Mouse (Mus musculus) heart, embryonic 14.5 days (tissue): ENCODE measurements at regions not wholly inside any gene's neighbourhood (a gene's known extent, or its start where the extent isn't known, plus 50 kb on each side); places are given as distances from the start of the nearest gene placed in this dataset.

Experiments
- ATAC-seq: fragments of 200-750 bp; cut with Nextera tagmentation; 2 replicates; pipeline ENCODE4 v1.8.0; 2017; ENCODE audit warnings: low read depth, moderate TSS enrichment; ENCODE audit not compliant: insufficient number of reproducible peaks, insufficient read depth, low FRiP score
- H3K27ac ChIP-seq, 2 experiments: fragments of 200-500 bp in 1 of 2; fragments of 300-500 bp in 1 of 2; sonication (generic) in 1 of 2; replicated peaks in 1 of 2; 2 replicates each; pipeline ENCODE4 v1.5.1; 2012 to 2014; ENCODE audit warnings: low read depth in 2 of 2, low read length in 2 of 2, control low read depth in 1 of 2, mild to moderate bottlenecking in 1 of 2, mixed read lengths in 1 of 2; ENCODE audit not compliant: control insufficient read depth in 1 of 2, insufficient read depth in 1 of 2
- H3K27me3 ChIP-seq: fragments of 300-500 bp; sonication (generic); 2 replicates; pipeline ENCODE4 v1.6.1; 2014; ENCODE audit warnings: mild to moderate bottlenecking, low read length, control low read depth; ENCODE audit not compliant: control insufficient read depth, insufficient read depth
- H3K36me3 ChIP-seq: fragments of 300-500 bp; sonication (generic); 2 replicates; pipeline ENCODE4 v1.6.1; 2014; ENCODE audit warnings: mild to moderate bottlenecking, control low read depth, low read length, mixed read lengths; ENCODE audit not compliant: control insufficient read depth, insufficient read depth
- H3K4me1 ChIP-seq, 2 experiments: fragments of 200-500 bp in 1 of 2; fragments of 300-500 bp in 1 of 2; sonication (generic) in 1 of 2; 2 replicates each; pipeline ENCODE4 v1.6.1; 2012 to 2014; ENCODE audit warnings: low read length in 2 of 2, control low read depth in 1 of 2, mixed read lengths in 1 of 2; ENCODE audit not compliant: control insufficient read depth in 2 of 2, insufficient read depth in 2 of 2
- H3K4me2 ChIP-seq: fragments of 300-500 bp; sonication (generic); 2 replicates; pipeline ENCODE4 v1.6.1; 2014; ENCODE audit warnings: mild to moderate bottlenecking, low read length
- H3K4me3 ChIP-seq, 2 experiments: fragments of 200-500 bp in 1 of 2; fragments of 300-500 bp in 1 of 2; sonication (generic) in 1 of 2; 2 replicates each; pipeline ENCODE4 v1.5.1; 2012 to 2014; ENCODE audit warnings: low read length in 2 of 2, mild to moderate bottlenecking in 2 of 2, control low read depth in 1 of 2, low read depth in 1 of 2, moderate library complexity in 1 of 2; ENCODE audit not compliant: control insufficient read depth in 1 of 2, insufficient read depth in 1 of 2
- H3K9ac ChIP-seq: fragments of 300-500 bp; sonication (generic); 2 replicates; pipeline ENCODE4 v1.6.1; 2014; ENCODE audit warnings: mild to moderate bottlenecking, low read length
- H3K9me3 ChIP-seq: fragments of 300-500 bp; sonication (generic); 2 replicates; pipeline ENCODE4 v1.6.1; 2016; ENCODE audit warnings: low read length, control low read depth; ENCODE audit not compliant: control insufficient read depth
- WGBS: fragments of 180-500 bp; shearing (Covaris S2); extraction: QIAGEN DNeasy Blood & Tissue Kit; methylation state at CpG from one replicate; pipeline ENCODE4 v1.1.7; 2014; 5-methylcytosine and 5-hydroxymethylcytosine counted together

GRCm38 (mm10) chr15:62147343-62147953 lies 1224.6 kb upstream of the A1bg start:
- 28% methylated on average over 5 of the region's 5 CpGs for WGBS
- no peak for ATAC-seq
- no peak overlapping the region for H3K9ac ChIP-seq
- no peak overlapping the region for H3K27ac ChIP-seq
- no peaks in the 10 kb centered on the region for H3K36me3 ChIP-seq
- H3K4me1 ChIP-seq: peaks cover 0 to 4% of the 10 kb centered on the region in 2 experiments; a peak in 3 of 4 replicates
- H3K4me2 ChIP-seq: no peak overlapping the region
- no peaks in the 10 kb centered on the region for H3K27me3 ChIP-seq
- no peaks in the 10 kb centered on the region for H3K9me3 ChIP-seq
- no peak overlapping the region for H3K4me3 ChIP-seq

GRCm38 (mm10) chr15:62145643-62146285 lies 1223.0 kb upstream of the A1bg start:
- no peak for ATAC-seq
- H3K4me1 ChIP-seq: peaks cover 0 to 4% of the 10 kb centered on the region in 2 experiments; a peak in 3 of 4 replicates
- no peak overlapping the region for H3K27ac ChIP-seq

GRCm38 (mm10) chr15:62144776-62145564 lies 1222.2 kb upstream of the A1bg start:
- H3K27ac ChIP-seq: no peak overlapping the region
- no peaks in the 10 kb centered on the region for H3K9me3 ChIP-seq
- H3K9ac ChIP-seq: no peak overlapping the region
- H3K4me3 ChIP-seq: no peak overlapping the region
- H3K4me1 ChIP-seq: peaks cover 0 to 4% of the 10 kb centered on the region in 2 experiments; a peak in 3 of 4 replicates
- no peak for ATAC-seq
- H3K27me3 ChIP-seq: no peaks in the 10 kb centered on the region
- H3K36me3 ChIP-seq: no peaks in the 10 kb centered on the region
- WGBS: 89% methylated on average over 10 of the region's 10 CpGs
- no peak overlapping the region for H3K4me2 ChIP-seq

More at GRCm38 (mm10) chr15:62145643-62146285, 1223.0 kb upstream of the A1bg start:
- Histone ChIP-seq H3K9ac (no peak overlapping the region), H3K36me3 (no peaks in the 10 kb centered on the region), H3K4me2 (no peak overlapping the region), H3K27me3 (no peaks in the 10 kb centered on the region), H3K9me3 (no peaks in the 10 kb centered on the region), H3K4me3 (no peak overlapping the region)
- 80% methylated on average over 4 of the region's 4 CpGs for WGBS

DNA sequence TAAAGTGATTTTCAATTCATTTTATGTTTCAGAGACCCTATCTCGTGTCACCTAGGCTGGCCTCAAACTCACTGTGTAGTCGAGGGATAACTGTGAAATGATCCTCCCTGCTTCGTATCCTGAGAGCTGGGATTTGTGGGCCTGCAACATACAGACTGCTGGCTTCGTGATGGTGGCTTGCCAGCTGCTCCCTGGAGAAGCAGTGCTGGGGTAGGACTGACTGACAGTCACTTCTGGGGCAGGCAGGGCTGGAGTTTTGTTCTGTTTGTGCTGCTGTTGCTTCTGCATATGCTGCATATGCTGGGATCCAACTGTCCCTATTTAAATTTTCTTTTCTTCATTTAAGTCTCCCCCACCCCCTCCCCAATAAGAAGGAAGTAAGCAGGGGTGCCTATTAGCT lies 1217.0 kb upstream of the A1bg start:
- Histone ChIP-seq H3K27ac (peak overlapping the region in 1 of 2 experiments; percentile 53; a peak in 1 of 4 replicates), H3K4me1 (peaks cover 6 to 8% of the 10 kb centered on the region in 2 experiments; a peak in 2 of 4 replicates), H3K4me3 (no peak overlapping the region), H3K9ac (no peak overlapping the region), H3K4me2 (no peak overlapping the region), H3K9me3 (no peaks in the 10 kb centered on the region), H3K27me3 (no peaks in the 10 kb centered on the region), H3K36me3 (no peaks in the 10 kb centered on the region)
- WGBS: 66% methylated on average over 4 of the region's 4 CpGs
- ATAC-seq: no peak

DNA sequence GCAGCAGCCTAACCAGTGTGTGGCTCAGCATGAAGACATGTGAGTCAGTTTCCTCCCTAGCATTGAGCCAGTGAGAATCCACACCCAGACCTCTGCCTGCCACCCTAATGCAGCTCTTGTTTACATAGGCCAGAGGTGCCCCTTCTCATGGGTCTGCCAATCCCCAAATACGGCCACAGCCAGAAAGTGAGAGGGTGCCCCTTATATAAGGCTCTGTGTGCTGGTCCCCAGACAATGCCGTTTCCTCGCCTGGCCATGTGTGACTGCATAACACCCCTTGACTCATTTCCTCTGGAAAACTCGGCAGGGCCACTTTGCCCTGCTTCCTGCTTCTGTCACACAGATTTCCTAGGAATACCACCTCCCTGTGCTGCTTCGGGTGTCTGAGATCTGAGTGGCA lies 1216.4 kb upstream of the A1bg start:
- peak; percentile 46; the same call in 1 of the 2 replicates for ATAC-seq
- Histone ChIP-seq H3K27me3 (no peaks in the 10 kb centered on the region), H3K9ac (no peak overlapping the region), H3K9me3 (no peaks in the 10 kb centered on the region), H3K4me3 (no peak overlapping the region), H3K27ac (peak overlapping the region; percentile 53 to 64), H3K4me2 (no peak overlapping the region), H3K4me1 (peaks cover 8% of the 10 kb centered on the region in 2 experiments; a peak in 2 of 4 replicates), H3K36me3 (no peaks in the 10 kb centered on the region)
- 49% methylated on average over 5 of the region's 5 CpGs for WGBS

- ATAC-seq: no peak
- Histone ChIP-seq H3K27me3 (no peaks in the 10 kb centered on the region), H3K27ac (peak overlapping the region; percentile 53 to 64), H3K9me3 (no peaks in the 10 kb centered on the region), H3K4me2 (no peak overlapping the region), H3K9ac (no peak overlapping the region), H3K4me1 (peaks cover 8% of the 10 kb centered on the region in 2 experiments; a peak in 2 of 4 replicates), H3K4me3 (no peak overlapping the region), H3K36me3 (no peaks in the 10 kb centered on the region)
- 89% methylated on average over 6 of the region's 6 CpGs for WGBS
Measured at GRCm38 (mm10) chr15:62138701-62139100, 1215.9 kb upstream of the A1bg start.

GRCm38 (mm10) chr15:62136932-62137594 lies 1214.3 kb upstream of the A1bg start:
- H3K27me3 ChIP-seq: no peaks in the 10 kb centered on the region
- H3K9me3 ChIP-seq: no peaks in the 10 kb centered on the region
- ATAC-seq: no peak
- no peak overlapping the region for H3K4me3 ChIP-seq
- H3K36me3 ChIP-seq: no peaks in the 10 kb centered on the region
- H3K4me1 ChIP-seq: peaks cover 8% of the 10 kb centered on the region in 2 experiments; a peak in 2 of 4 replicates
- H3K9ac ChIP-seq: no peak overlapping the region
- 65% methylated on average over 14 of the region's 14 CpGs for WGBS
- H3K27ac ChIP-seq: no peak overlapping the region
- no peak overlapping the region for H3K4me2 ChIP-seq
